Mouse (Mus musculus): Measurements from ENCODE around the gene Fsip1.

DNA sequence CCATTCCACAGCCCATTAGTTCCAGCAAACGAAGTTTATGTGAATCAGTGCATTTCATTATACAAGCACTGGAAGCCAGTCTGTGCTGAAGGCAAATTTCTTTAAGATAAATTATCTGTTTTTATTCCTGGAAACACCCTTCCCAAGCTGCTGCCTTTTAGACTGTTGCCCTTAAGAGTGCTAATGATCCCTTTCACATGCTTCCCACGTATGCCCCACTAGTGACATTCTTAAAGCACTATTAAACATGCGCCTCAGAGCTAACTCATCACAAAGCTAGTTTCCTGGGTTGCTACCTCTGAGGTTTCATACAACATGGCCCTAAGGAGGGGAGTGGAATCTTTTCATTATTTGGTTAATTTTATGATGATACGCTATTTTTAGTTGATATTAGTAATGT, 41.8 kb upstream of the Fsip1 start:
- TF ChIP-seq CTCF (IDR thresholded peaks at IDR 0.05; ENCODE audit: low read depth, low read length) (no peak), POLR2A (IDR thresholded peaks at IDR 0.05; ENCODE audit: insufficient read depth, low read length) (no peak)
